Mouse (Mus musculus) liver, adult 2 months (tissue): ENCODE results near the gene Gm9945. TPM values are rescaled to one million over a fixed set of nuclear protein-coding genes. Genes with fewer than 3 reads are reported as not detected.
A peak's percentile ranks its signal among the peaks of the same experiment; 100 is the strongest.

Experiments used
- DNase-seq: peaks from one replicate; pipeline ENCODE4 v3.0.0-alpha.2; 2011; ENCODE audit warnings: low read depth, low spot score; ENCODE audit errors: extremely low read depth
- H3K27ac ChIP-seq: fragments of 200-500 bp; replicated peaks from 2 replicates; pipeline ENCODE4 v1.5.1; 2012; ENCODE audit warnings: low read depth, mild to moderate bottlenecking, control low read depth, inconsistent platforms, low read length; ENCODE audit not compliant: insufficient read depth
- H3K27me3 ChIP-seq: fragments of 200-500 bp; 2 replicates; pipeline ENCODE4 v1.6.1; 2012; ENCODE audit warnings: mild to moderate bottlenecking, moderate library complexity, low read length, inconsistent platforms; ENCODE audit not compliant: control insufficient read depth, insufficient read depth
- H3K36me3 ChIP-seq: fragments of 200-500 bp; 2 replicates; pipeline ENCODE4 v1.6.1; 2012; ENCODE audit warnings: low read length, inconsistent platforms; ENCODE audit not compliant: control insufficient read depth, insufficient read depth
- H3K4me1 ChIP-seq: fragments of 200-500 bp; 2 replicates; pipeline ENCODE4 v1.6.1; 2011; ENCODE audit warnings: low read length; ENCODE audit not compliant: control insufficient read depth, insufficient read depth
- H3K4me3 ChIP-seq: fragments of 200-500 bp; 2 replicates; pipeline ENCODE4 v1.5.1; 2011; ENCODE audit warnings: low read depth, mild to moderate bottlenecking, control low read depth, low read length, moderate library complexity; ENCODE audit not compliant: insufficient read depth
- H3K79me2 ChIP-seq: fragments of 200-500 bp; 2 replicates; pipeline ENCODE4 v1.6.1; 2012; ENCODE audit warnings: inconsistent platforms, mild to moderate bottlenecking, low read length, moderate library complexity; ENCODE audit not compliant: control insufficient read depth, insufficient read depth
- H3K9ac ChIP-seq: fragments of 200-500 bp; 2 replicates; pipeline ENCODE4 v1.6.1; 2012; ENCODE audit warnings: low read depth, mild to moderate bottlenecking, control low read depth, inconsistent platforms, low read length
- CTCF ChIP-seq: fragments of 200-500 bp; IDR thresholded peaks from 2 replicates; pipeline ENCODE4 v1.5.1; 2011; ENCODE audit warnings: low read depth, low read length, control low read depth
- POLR2A ChIP-seq: fragments of 200-500 bp; IDR thresholded peaks from 2 replicates; pipeline ENCODE4 v1.6.1; 2011; ENCODE audit warnings: low read length, control low read depth; ENCODE audit not compliant: insufficient read depth; ENCODE audit errors: extremely low read depth
- WGBS: fragments of 180-500 bp; shearing (Covaris S2); methylation state at CpG from one replicate; pipeline ENCODE4 v1.1.7; 2018; 5-methylcytosine and 5-hydroxymethylcytosine counted together
- polyA plus RNA-seq: library from polyadenylated mRNA; depleted of rRNA; stranded (reverse); fragments of >200 nt; gene quantifications from 2 replicates; pipeline ENCODE4 v1.2.3, GENCODE M21; 2012
- total RNA-seq: library from RNA; depleted of rRNA; stranded (reverse); fragments of >200 nt; gene quantifications from 2 replicates; pipeline ENCODE4 v1.2.3, GENCODE M21; 2014

Gene Gm9945
- total and polyA plus RNA-seq, 2 experiments: not detected

GRCm38 (mm10) chr11:53456474-53457371 lies 23.2 kb upstream of the Gm9945 start, which contains the start of the genes Gm10447 and Shroom1:
TSS of gene Gm10447 (minus strand) at chr11:53457110.
TSS of gene Shroom1 (plus strand) at chr11:53457205.
- no peaks in the 10 kb centered on the region for H3K36me3 ChIP-seq
- H3K4me1 ChIP-seq: peaks cover 36% of the 10 kb centered on the region
- H3K27ac ChIP-seq: peak within 1 kb of the TSS; percentile 99
- no peaks in the 10 kb centered on the region for H3K27me3 ChIP-seq
- peak within 1 kb of the TSS; percentile 98 for H3K4me3 ChIP-seq
- H3K79me2 ChIP-seq: peaks cover 21% of the 10 kb centered on the region
- 3% methylated on average over 42 of the region's 42 CpGs for WGBS
- TF ChIP-seq POLR2A (peak; percentile 75), CTCF (peak; percentile 31; the same call in 1 of the 2 replicates)
- peak within 1 kb of the TSS; percentile 99 for H3K9ac ChIP-seq
- DNase-seq: peak; percentile 85

DNA sequence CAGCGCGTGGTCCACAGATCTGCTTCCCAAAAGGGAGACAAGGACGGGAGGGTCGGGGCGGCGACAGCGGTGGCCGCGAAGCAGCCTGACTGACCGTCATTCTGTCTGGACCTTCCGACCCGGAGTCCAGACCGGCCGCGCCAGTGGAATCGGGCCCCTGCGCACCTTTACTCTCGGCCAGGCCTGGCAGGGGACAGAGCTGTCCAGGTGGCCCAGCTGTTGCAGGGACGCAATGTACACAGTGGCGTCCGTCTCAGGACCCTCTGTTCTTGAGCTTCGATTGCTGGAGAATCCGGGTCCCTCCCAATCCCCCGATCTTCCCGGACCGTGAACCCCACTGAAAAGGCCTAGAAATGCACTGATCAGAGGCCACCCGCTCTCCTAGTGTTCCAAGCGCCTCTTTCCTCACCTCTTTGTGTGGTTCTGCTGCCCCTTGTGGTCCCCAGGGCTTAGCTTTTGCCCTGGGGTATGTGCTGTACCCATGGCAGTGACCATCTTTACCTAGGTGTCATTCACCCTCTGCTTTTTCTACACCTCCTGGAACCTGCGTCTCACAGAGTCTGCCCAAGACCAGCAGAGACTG lies 22.5 kb upstream of the Gm9945 start:
- peak overlapping the region; percentile 99 for H3K9ac ChIP-seq
- H3K27me3 ChIP-seq: no peaks in the 10 kb centered on the region
- H3K4me1 ChIP-seq: peaks cover 38% of the 10 kb centered on the region
- whole genome bisulfite sequencing: 5% methylated on average over 29 of the region's 29 CpGs
- H3K36me3 ChIP-seq: no peaks in the 10 kb centered on the region
- peaks cover 23% of the 10 kb centered on the region for H3K79me2 ChIP-seq
- peak; percentile 81 for DNase-seq
- peak; percentile 62 for TF ChIP-seq CTCF
- TF ChIP-seq POLR2A: no peak
- H3K4me3 ChIP-seq: peak overlapping the region; percentile 98
- peak overlapping the region; percentile 99 for H3K27ac ChIP-seq

DNA sequence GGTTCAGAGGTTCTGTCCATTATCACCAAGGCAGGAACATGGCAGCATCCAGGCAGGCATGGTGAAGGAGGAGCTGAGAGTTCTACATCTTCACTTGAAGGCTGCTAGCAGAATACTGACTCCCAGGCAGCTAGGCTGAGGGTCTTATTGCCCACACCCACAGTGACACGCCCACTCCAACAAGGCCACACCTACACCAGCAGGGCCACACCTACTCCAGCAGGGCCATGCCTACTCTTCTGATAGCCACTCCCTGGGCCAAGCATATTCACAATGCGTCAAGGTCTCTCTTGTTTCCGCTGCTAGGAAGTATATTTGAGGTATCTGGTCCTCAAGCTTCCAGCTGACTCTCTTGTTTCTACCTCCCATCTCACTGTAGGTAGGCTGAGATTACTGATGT lies 21.0 kb upstream of the Gm9945 start:
- 45% methylated on average over 3 of the region's 3 CpGs for WGBS
- Histone ChIP-seq H3K36me3 (peaks cover 2% of the 10 kb centered on the region; the same call in 1 of the 2 replicates), H3K79me2 (peaks cover 34% of the 10 kb centered on the region), H3K27ac (peak overlapping the region; percentile 20; the same call in 1 of the 2 replicates), H3K4me3 (no peak overlapping the region), H3K4me1 (peaks cover 42% of the 10 kb centered on the region), H3K9ac (no peak overlapping the region), H3K27me3 (no peaks in the 10 kb centered on the region)
- TF ChIP-seq CTCF (no peak), POLR2A (no peak)
- peak; percentile 64 for DNase-seq

DNA sequence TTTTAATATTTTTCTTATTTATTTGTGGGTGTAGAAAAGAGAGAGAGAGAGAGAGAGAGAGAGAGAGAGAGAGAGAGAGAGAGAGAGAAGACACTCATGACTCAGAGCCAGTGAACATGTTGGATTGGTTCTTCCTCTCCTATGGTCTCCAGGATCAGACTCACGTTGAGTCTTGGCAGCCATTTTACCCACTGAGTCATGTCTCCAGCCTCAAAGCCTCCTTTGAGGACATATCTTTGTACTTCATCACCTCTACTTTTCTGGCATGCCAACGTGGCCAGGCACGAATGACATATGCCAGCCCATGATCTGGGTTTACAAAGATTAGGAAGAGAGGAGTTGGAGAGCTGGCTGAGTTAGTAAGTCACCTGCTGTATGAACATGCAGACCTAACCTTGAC lies 19.8 kb upstream of the Gm9945 start:
- TF ChIP-seq CTCF: no peak
- TF ChIP-seq POLR2A: no peak
- peak overlapping the region; percentile 62 for H3K27ac ChIP-seq
- H3K27me3 ChIP-seq: no peaks in the 10 kb centered on the region

DNA sequence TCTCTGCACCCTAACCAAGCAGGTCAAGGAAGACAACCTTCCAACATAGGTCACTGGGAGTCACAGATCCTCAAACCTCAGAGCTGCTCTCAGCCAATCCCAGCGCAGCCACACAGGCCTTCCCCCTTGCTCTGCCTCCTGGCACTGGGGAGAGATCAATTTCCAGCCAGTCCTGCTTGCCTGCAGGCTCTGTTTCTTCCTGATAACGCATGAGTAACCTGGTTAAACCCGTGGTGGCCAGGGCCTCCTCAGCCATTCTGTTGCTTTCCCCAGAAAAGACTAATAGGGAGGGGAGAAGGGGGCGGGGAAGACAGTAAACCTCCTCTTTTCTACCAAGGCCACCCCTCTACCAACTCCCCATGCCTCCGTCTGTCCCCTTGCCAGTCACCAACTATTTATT lies 18.2 kb upstream of the Gm9945 start:
- peaks cover 34% of the 10 kb centered on the region for H3K79me2 ChIP-seq
- 19% methylated on average over 5 of the region's 5 CpGs for WGBS
- TF ChIP-seq CTCF: no peak
- no peak for TF ChIP-seq POLR2A
- peak overlapping the region; percentile 83 for H3K27ac ChIP-seq
- peaks cover 16% of the 10 kb centered on the region for H3K36me3 ChIP-seq
- no peak overlapping the region for H3K9ac ChIP-seq
- no peaks in the 10 kb centered on the region for H3K27me3 ChIP-seq
- DNase-seq: peak; percentile 98
- no peak overlapping the region for H3K4me3 ChIP-seq
- H3K4me1 ChIP-seq: peaks cover 41% of the 10 kb centered on the region

More for the DNA sequence above, 19.8 kb upstream of the Gm9945 start:
- Histone ChIP-seq H3K4me3 (no peak overlapping the region), H3K4me1 (peaks cover 43% of the 10 kb centered on the region), H3K9ac (no peak overlapping the region), H3K79me2 (peaks cover 34% of the 10 kb centered on the region), H3K36me3 (peaks cover 10% of the 10 kb centered on the region)
- WGBS: 29% methylated on average over 3 of the region's 3 CpGs
- DNase-seq: no peak
